Mouse (Mus musculus) liver, embryonic 14.5 days (tissue): ENCODE measurements around the gene Actn4. TPM values are rescaled to one million over a fixed set of nuclear protein-coding genes. Genes with fewer than 3 reads are reported as not detected.

Experiments
- ATAC-seq: fragments of 200-750 bp; cut with Nextera tagmentation; 2 replicates; pipeline ENCODE4 v1.8.0; 2017; ENCODE audit warnings: moderate number of reproducible peaks, mild to moderate bottlenecking, moderate library complexity; ENCODE audit not compliant: insufficient read depth
- DNase-seq, 3 experiments: peaks; one replicate each; pipeline ENCODE4 v3.0.0-alpha.2; 2012 to 2013; ENCODE audit warnings: low read depth in 3 of 3, low spot score in 3 of 3
- H3K27ac ChIP-seq: fragments of 300-500 bp; sonication (generic); 2 replicates; pipeline ENCODE4 v1.5.1; 2014; ENCODE audit warnings: moderate library complexity, mild to moderate bottlenecking, control low read depth, inconsistent platforms
- H3K27me3 ChIP-seq: fragments of 300-500 bp; sonication (generic); 2 replicates; pipeline ENCODE4 v1.6.1; 2014; ENCODE audit warnings: mild to moderate bottlenecking, low read length, moderate library complexity; ENCODE audit not compliant: control insufficient read depth, insufficient read depth
- H3K36me3 ChIP-seq: fragments of 300-500 bp; sonication (generic); replicated peaks from 2 replicates; pipeline ENCODE4 v1.6.1; 2014; ENCODE audit warnings: low read depth; ENCODE audit not compliant: control insufficient read depth, insufficient read depth
- H3K4me1 ChIP-seq, 2 experiments: fragments of 200-500 bp in 1 of 2; fragments of 300-500 bp in 1 of 2; sonication (generic) in 1 of 2; replicated peaks; 2 replicates each; pipeline ENCODE4 v1.6.1; 2012 to 2014; ENCODE audit warnings: antibody characterized with exemption in 1 of 2, inconsistent platforms in 1 of 2, low read length in 1 of 2; ENCODE audit not compliant: control insufficient read depth in 2 of 2, insufficient read depth in 2 of 2
- H3K4me2 ChIP-seq: fragments of 300-500 bp; sonication (generic); 2 replicates; pipeline ENCODE4 v1.6.1; 2014; ENCODE audit warnings: low read depth, mild to moderate bottlenecking, control low read depth, moderate library complexity
- H3K4me3 ChIP-seq, 2 experiments: fragments of 200-500 bp in 1 of 2; fragments of 300-500 bp in 1 of 2; sonication (generic) in 1 of 2; 2 replicates each; pipeline ENCODE4 v1.5.1; 2012 to 2014; ENCODE audit warnings: low read depth in 2 of 2, low read length in 2 of 2, mild to moderate bottlenecking in 2 of 2, control low read depth in 1 of 2, inconsistent platforms in 1 of 2, moderate library complexity in 1 of 2; ENCODE audit not compliant: insufficient read depth in 1 of 2
- H3K9ac ChIP-seq: fragments of 300-500 bp; sonication (generic); replicated peaks from 2 replicates; pipeline ENCODE4 v1.6.1; 2014; ENCODE audit warnings: mild to moderate bottlenecking, control low read depth, moderate library complexity
- H3K9me3 ChIP-seq: fragments of 300-500 bp; sonication (generic); 2 replicates; pipeline ENCODE4 v1.6.1; 2016; ENCODE audit warnings: low read length, mixed read lengths; ENCODE audit not compliant: control insufficient read depth
- CTCF ChIP-seq: IDR thresholded peaks from 2 replicates; pipeline ENCODE4 v1.5.1; 2016; ENCODE audit warnings: antibody characterized with exemption, low read depth, control low read depth
- EP300 ChIP-seq: IDR thresholded peaks from 2 replicates; pipeline ENCODE4 v1.6.1; 2016; ENCODE audit warnings: antibody characterized with exemption, low read depth
- WGBS: fragments of 180-500 bp; shearing (Covaris S2); extraction: QIAGEN DNeasy Blood & Tissue Kit; methylation state at CpG from one replicate; pipeline ENCODE4 v1.1.7; 2014; ENCODE audit not compliant: insufficient replicate concordance; 5-methylcytosine and 5-hydroxymethylcytosine counted together
- polyA plus RNA-seq, 2 experiments: library from polyadenylated mRNA; depleted of rRNA in 1 of 2; stranded (reverse) in 1 of 2; unstranded in 1 of 2; fragments of >200 nt; fragmentation: Nextera tagmentation in 1 of 2; extraction: Ambion mirVana in 1 of 2; gene quantifications; 2 replicates each; pipeline versions ENCODE4 v1.2.1 to v1.2.3; 2012 to 2014

The Actn4 gene
- polyA plus RNA-seq, 2 experiments = 80.4 to 94.5 TPM

DNA sequence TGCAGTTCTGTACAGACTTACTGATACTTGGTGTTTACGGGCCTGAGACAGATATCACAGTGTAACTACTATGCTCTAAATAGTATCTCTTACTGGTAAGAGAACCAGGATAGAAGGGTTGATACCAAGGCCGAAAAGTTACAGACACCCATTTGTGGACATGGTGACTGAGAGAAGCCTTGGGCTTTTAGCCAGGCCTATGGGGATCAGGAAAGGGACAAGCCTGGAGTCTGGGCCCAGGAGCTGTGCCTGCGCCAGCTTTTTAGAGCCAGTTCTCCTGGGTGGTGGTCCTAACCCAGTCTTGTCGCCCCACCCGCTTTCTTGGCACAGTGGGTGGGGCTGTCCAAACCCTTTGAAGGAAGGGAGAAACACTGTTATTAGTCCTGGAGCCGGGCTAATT is 60.0 kb downstream of the Actn4 start:
- H3K4me2 ChIP-seq = no peak overlapping the region
- TF ChIP-seq CTCF (no peak), EP300 (no peak)
- ATAC-seq (no peak), DNase-seq (no peak)
- no peaks in the 10 kb centered on the region for H3K4me1 ChIP-seq
- H3K9me3 ChIP-seq = no peaks in the 10 kb centered on the region
- no peak overlapping the region for H3K27ac ChIP-seq
- H3K9ac ChIP-seq = no peak overlapping the region
- 87% methylated on average over 6 of the region's 6 CpGs for WGBS
- H3K36me3 ChIP-seq = peaks cover 95% of the 10 kb centered on the region
- H3K27me3 ChIP-seq = no peaks in the 10 kb centered on the region
- no peak overlapping the region for H3K4me3 ChIP-seq

DNA sequence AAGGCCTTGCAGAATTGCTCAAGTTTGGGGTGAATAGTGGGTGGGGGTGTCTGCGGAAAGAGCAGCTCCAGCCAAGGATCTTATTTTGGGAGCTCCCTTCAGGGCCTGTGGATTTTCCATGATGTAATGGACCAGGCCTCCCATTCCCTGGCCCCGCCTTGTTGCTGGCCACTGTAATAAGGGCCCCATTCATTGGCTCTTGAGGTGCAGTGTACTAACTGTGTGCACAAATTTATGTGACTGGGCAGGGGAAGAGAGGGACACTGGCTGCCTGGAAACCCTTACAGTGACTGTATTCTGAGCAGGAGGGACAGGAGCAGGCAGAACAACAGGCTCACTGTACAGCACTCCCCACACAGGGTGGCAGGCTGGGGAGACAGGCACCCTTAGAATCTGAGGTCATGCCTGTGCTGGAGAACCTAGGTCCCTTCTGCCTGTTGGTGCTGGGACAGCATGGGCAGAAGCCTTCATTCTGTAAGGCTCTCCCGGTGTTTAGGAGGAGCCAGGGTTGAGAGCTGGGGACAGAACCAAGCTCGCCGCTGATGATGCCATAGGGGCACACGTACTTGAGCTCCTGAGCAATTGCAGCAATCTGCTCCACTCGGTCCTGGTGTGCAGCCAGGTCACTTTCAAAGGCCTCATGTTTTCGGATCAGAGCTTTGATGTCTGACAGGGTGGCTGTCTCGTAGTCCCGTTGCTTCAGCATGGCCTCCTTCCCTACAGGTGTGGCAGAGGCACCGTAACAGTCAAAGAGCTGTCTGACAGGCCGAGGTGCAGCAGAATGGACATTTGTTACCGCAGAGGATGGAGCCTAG is 60.6 kb downstream of the Actn4 start:
- WGBS = 86% methylated on average over 13 of the region's 13 CpGs
- Histone ChIP-seq H3K4me2 (no peak overlapping the region), H3K9me3 (no peaks in the 10 kb centered on the region), H3K4me3 (no peak overlapping the region), H3K4me1 (no peaks in the 10 kb centered on the region), H3K36me3 (peaks cover 95% of the 10 kb centered on the region), H3K9ac (no peak overlapping the region), H3K27me3 (no peaks in the 10 kb centered on the region), H3K27ac (no peak overlapping the region)
- no peak for ATAC-seq
- TF ChIP-seq CTCF (no peak), EP300 (no peak)
- DNase-seq = no peak

DNA sequence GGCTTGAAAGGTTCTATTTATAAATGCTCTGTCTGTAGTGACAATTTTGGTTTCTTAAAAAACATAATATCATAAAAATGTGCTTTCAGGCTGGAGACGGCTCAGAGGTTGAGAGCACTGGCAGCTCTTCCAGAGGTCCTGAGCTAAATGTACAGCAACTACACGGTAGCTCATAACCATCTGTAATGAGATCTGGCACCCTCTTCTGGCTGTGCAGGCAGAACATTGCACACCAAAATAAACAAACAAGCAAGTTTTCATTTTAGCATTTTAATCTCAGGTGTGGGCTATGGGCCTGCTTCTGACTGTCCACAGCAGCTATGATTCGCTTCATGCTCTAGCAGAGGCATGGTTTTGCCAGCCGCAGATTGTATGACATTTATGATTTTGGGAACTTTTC is 62.2 kb downstream of the Actn4 start:
- peaks cover 95% of the 10 kb centered on the region for H3K36me3 ChIP-seq
- H3K4me3 ChIP-seq = no peak overlapping the region
- H3K27me3 ChIP-seq = no peaks in the 10 kb centered on the region
- no peak overlapping the region for H3K9ac ChIP-seq
- no peak for DNase-seq
- TF ChIP-seq CTCF (0 out of 2 replicates have a peak, but pooled peaks have one; percentile 16), EP300 (no peak)
- H3K4me1 ChIP-seq = no peaks in the 10 kb centered on the region
- ATAC-seq = no peak
- no peak overlapping the region for H3K27ac ChIP-seq
- H3K4me2 ChIP-seq = no peak overlapping the region
- no peaks in the 10 kb centered on the region for H3K9me3 ChIP-seq
- WGBS = 86% methylated on average over 4 of the region's 4 CpGs

DNA sequence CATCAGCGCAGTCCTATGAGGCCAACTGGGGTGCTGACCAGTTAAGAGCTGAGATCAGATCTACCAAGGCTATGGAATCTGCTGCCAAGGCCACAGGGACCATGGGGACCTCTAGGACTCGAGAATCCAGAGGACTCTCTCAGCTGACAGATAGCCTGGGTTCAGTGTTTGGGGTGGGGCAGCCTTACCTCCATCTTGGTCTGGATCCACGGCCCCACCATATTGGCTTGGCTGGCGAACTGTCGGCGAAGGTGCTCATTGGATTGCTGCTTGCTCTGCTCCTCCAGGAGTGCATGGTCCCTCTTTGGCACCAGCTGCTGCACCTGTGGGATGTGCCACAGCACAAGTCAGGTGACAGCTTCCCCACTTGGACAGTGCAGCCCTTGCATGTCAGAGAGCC is 64.5 kb downstream of the Actn4 start:
- TF ChIP-seq CTCF (no peak), EP300 (no peak)
- no peak overlapping the region for H3K9ac ChIP-seq
- H3K4me2 ChIP-seq = no peak overlapping the region
- ATAC-seq (no peak), DNase-seq (no peak)
- no peaks in the 10 kb centered on the region for H3K4me1 ChIP-seq
- H3K9me3 ChIP-seq = no peaks in the 10 kb centered on the region
- 87% methylated on average over 6 of the region's 6 CpGs for WGBS
- H3K27ac ChIP-seq = no peak overlapping the region
- no peak overlapping the region for H3K4me3 ChIP-seq
- no peaks in the 10 kb centered on the region for H3K27me3 ChIP-seq
- peaks cover 91% of the 10 kb centered on the region for H3K36me3 ChIP-seq

DNA sequence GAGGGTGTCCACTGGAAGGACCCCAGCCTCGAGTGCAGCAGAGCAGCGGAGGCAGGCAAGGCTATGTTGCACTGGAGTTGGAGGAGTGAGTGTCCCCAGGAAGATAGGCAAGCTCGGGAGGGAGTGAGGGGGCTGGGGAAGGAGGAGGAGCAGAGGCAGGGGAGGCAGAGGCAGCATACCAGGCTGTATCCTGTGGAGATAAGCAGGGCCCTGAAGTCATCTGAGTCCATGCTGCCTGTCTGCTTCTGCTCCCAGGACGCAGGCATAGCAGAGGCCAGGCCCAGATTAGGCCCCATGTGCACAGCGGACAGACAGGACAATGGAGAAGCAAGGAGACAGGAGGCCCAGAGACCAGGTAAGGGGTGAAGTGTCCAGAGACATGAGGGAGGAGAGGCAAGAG is 67.2 kb downstream of the Actn4 start:
- no peak overlapping the region for H3K4me2 ChIP-seq
- no peak overlapping the region for H3K9ac ChIP-seq
- no peak overlapping the region for H3K27ac ChIP-seq
- DNase-seq = no peak
- no peaks in the 10 kb centered on the region for H3K9me3 ChIP-seq
- no peak overlapping the region for H3K4me3 ChIP-seq
- peaks cover 70% of the 10 kb centered on the region for H3K36me3 ChIP-seq
- H3K27me3 ChIP-seq = no peaks in the 10 kb centered on the region
- TF ChIP-seq EP300 (no peak), CTCF (no peak)
- H3K4me1 ChIP-seq = no peaks in the 10 kb centered on the region
- WGBS = 43% methylated on average over 5 of the region's 5 CpGs
- peak; percentile 20; the same call in 1 of the 2 replicates for ATAC-seq
